Mouse (Mus musculus) hindbrain, embryonic 12.5 days (tissue): ENCODE measurements around the gene Slc36a3. TPM values are rescaled to one million over a fixed set of nuclear protein-coding genes. Genes with fewer than 3 reads are reported as not detected.

Source experiments
- ATAC-seq: fragments of 200-750 bp; cut with Nextera tagmentation; 2 replicates; pipeline ENCODE4 v1.8.0; 2017; ENCODE audit warnings: moderate TSS enrichment; ENCODE audit not compliant: low FRiP score
- H3K27ac ChIP-seq: fragments of 300-500 bp; sonication (generic); 2 replicates; pipeline ENCODE4 v1.5.1; 2016; ENCODE audit warnings: mild to moderate bottlenecking
- H3K27me3 ChIP-seq: fragments of 300-500 bp; sonication (generic); 2 replicates; pipeline ENCODE4 v1.6.1; 2016; ENCODE audit warnings: mild to moderate bottlenecking
- H3K36me3 ChIP-seq: fragments of 300-500 bp; sonication (generic); 2 replicates; pipeline ENCODE4 v1.6.1; 2016; ENCODE audit warnings: mild to moderate bottlenecking
- H3K4me1 ChIP-seq: fragments of 300-500 bp; sonication (generic); 2 replicates; pipeline ENCODE4 v1.6.1; 2016
- H3K4me2 ChIP-seq: fragments of 300-500 bp; sonication (generic); replicated peaks from 2 replicates; pipeline ENCODE4 v1.6.1; 2016; ENCODE audit warnings: mild to moderate bottlenecking
- H3K4me3 ChIP-seq: fragments of 300-500 bp; sonication (generic); 2 replicates; pipeline ENCODE4 v1.5.1; 2016; ENCODE audit warnings: mild to moderate bottlenecking
- H3K9ac ChIP-seq: fragments of 300-500 bp; sonication (generic); 2 replicates; pipeline ENCODE4 v1.6.1; 2016; ENCODE audit warnings: mild to moderate bottlenecking, moderate library complexity
- H3K9me3 ChIP-seq: fragments of 300-500 bp; sonication (generic); replicated peaks from 2 replicates; pipeline ENCODE4 v1.6.1; 2016; ENCODE audit warnings: mild to moderate bottlenecking
- WGBS: fragments of 180-500 bp; shearing (Covaris S2); methylation state at CpG from one replicate; pipeline ENCODE4 v1.1.7; 2016; 5-methylcytosine and 5-hydroxymethylcytosine counted together
- polyA plus RNA-seq: library from polyadenylated mRNA; unstranded; fragments of >200 nt; fragmentation: Nextera tagmentation; extraction: Ambion mirVana; gene quantifications from 2 replicates; pipeline ENCODE4 v1.2.1, GENCODE M21; 2016

Slc36a3 gene
- not detected in 2 replicates for polyA plus RNA-seq

DNA sequence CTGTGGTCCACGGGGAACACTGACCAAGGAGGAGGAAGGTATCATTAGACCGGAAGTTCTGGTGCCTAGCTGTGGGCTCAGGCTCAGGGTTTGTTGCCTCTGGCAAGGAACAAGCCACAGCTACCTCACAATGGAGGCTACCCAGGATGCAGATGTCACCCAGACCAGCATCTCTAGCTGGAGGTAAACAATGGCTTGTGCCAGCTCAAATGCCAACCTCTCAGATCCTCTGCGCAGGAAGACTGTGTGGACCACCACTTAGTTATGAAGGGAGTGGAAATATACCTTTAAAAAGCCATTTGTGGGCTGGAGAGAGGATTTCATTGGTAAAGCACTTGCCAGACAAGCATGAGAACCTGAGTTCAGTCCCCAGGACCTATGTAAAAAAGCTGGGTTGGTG lies at the start of gene Slc36a3:
Gene Slc36a3 (minus strand): TSS at position 101 of the 400 bp plus-strand sequence.
- ATAC-seq, result no peak
- no peak within 1 kb of the TSS for H3K27ac ChIP-seq
- H3K9me3 ChIP-seq, result no peaks in the 10 kb centered on the region
- H3K4me1 ChIP-seq, result no peaks in the 10 kb centered on the region
- no peak within 1 kb of the TSS for H3K4me2 ChIP-seq
- H3K27me3 ChIP-seq, result no peaks in the 10 kb centered on the region
- no peaks in the 10 kb centered on the region for H3K36me3 ChIP-seq
- 82% methylated on average over 3 of the region's 3 CpGs for WGBS
- H3K4me3 ChIP-seq, result no peak within 1 kb of the TSS
- H3K9ac ChIP-seq, result no peak within 1 kb of the TSS

DNA sequence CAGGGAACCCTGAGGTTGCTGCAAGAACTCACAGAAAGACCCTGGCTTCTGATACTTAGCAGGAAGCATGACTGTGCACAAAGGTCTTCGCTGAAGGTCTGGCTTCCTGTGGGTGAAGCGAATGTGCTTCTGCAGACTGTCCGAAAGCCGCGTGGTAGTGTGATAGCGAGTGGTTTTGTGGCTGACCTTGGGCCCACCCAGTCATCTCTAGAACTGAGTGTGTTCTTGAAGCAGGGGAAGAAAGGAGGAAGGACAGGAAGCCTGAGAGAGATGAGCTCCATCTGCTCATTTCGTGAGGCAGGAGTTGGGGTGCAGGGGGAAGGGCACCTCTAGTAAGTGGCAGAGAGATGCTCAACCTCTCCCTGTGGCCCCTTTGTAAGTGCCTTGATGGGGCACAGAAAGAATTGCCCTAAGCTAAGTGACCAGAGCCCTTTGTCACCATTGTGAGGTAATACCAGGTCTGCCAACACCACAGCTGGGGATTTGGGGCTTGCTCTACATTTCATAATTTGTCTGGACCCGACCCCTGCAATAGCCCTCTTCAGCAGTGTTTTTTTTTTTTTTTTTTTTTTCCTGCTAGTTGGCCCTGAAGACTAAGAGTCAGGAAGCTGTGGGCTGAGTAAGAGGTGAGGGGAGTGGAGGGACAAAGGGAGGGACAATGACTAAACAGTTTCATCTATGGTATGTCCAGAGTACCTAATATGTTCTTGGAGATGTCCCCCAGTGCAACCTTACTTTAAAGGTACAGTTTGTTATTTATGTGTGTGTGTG lies 46.4 kb upstream of the Slc36a3 start:
- no peak overlapping the region for H3K4me3 ChIP-seq
- ATAC-seq, result no peak
- H3K27ac ChIP-seq, result no peak overlapping the region
- no peaks in the 10 kb centered on the region for H3K9me3 ChIP-seq
- no peak overlapping the region for H3K4me2 ChIP-seq
- H3K9ac ChIP-seq, result no peak overlapping the region
- no peaks in the 10 kb centered on the region for H3K4me1 ChIP-seq
- H3K27me3 ChIP-seq, result no peaks in the 10 kb centered on the region
- WGBS, result 81% methylated on average over 8 of the region's 8 CpGs
- H3K36me3 ChIP-seq, result no peaks in the 10 kb centered on the region

DNA sequence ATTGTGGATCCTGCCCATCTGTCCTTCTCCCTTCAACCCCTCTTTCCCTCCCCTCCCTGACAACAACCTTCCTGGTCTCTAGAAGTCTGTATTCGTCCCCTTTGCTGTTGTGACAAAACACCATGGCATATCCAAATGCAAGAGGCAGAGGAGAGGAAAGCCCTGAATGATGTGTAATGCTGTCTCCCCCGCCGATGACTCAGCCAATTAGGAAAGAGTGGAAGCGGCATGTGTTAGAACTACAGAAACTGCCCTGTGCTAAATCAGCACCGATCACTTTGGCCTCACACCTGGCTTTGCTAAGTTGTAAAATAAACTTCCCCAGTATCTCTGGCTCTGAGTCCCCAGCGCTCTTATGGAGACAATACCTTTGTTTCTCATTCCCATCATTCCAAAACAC lies 45.6 kb upstream of the Slc36a3 start:
- no peak for ATAC-seq

DNA sequence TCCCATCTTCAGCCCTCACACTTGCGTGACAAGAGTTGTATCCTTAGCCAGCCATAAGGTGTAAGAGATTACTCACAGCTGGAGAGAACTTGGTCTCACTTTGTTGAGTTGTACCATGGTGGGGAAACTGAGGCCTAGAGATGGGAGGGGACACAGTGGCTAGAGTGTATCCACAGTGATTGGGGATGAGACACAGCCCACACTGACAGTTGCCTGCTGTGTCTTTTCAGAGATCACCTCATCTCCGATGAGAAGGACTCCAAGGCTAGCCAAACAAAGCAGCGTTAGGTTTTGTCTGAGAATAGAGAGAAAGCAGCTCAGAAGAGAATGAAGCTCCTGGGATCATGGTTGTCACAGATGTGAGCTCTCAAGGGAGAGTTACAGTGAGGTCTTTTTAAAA lies 38.7 kb upstream of the Slc36a3 start:
- Histone ChIP-seq H3K36me3 (no peaks in the 10 kb centered on the region), H3K4me2 (no peak overlapping the region), H3K9ac (no peak overlapping the region), H3K9me3 (no peaks in the 10 kb centered on the region), H3K27me3 (no peaks in the 10 kb centered on the region), H3K4me3 (no peak overlapping the region), H3K27ac (no peak overlapping the region), H3K4me1 (no peaks in the 10 kb centered on the region)
- ATAC-seq, result no peak
- WGBS, result 84% methylated on average over 3 of the region's 3 CpGs

More for the DNA sequence above, 45.6 kb upstream of the Slc36a3 start:
- Histone ChIP-seq H3K27me3 (no peaks in the 10 kb centered on the region), H3K4me1 (no peaks in the 10 kb centered on the region), H3K4me3 (no peak overlapping the region), H3K27ac (no peak overlapping the region), H3K9me3 (no peaks in the 10 kb centered on the region), H3K4me2 (no peak overlapping the region), H3K36me3 (no peaks in the 10 kb centered on the region), H3K9ac (no peak overlapping the region)
- WGBS, result 71% methylated on average over 6 of the region's 6 CpGs

DNA sequence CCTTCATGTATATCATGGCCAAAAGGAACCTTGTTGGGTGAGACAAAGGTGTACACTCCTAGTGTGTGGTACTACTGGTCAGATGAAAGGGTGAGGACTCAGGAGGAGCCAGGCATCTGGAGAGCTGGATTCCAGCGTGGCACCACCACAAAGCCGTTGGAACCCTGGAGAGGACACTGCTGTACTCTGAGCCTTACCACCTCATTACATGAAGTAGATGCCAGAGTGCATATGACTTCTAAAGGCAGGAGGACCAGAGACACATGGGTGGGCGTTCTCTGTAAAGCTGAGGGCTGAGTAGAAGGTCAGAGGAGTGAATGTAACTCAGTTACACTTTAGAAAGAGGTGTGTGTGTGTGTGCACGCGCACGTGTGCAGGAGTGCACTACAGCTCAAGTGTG lies 36.3 kb upstream of the Slc36a3 start:
- H3K27me3 ChIP-seq, result no peaks in the 10 kb centered on the region
- H3K9ac ChIP-seq, result no peak overlapping the region
- WGBS, result 82% methylated on average over 6 of the region's 6 CpGs
- no peaks in the 10 kb centered on the region for H3K9me3 ChIP-seq
- 0 out of 2 replicates have a peak, but pooled peaks cover 3% of the 10 kb centered on the region for H3K4me1 ChIP-seq
- no peak overlapping the region for H3K4me3 ChIP-seq
- ATAC-seq, result no peak
- no peaks in the 10 kb centered on the region for H3K36me3 ChIP-seq
- H3K4me2 ChIP-seq, result no peak overlapping the region
- no peak overlapping the region for H3K27ac ChIP-seq

DNA sequence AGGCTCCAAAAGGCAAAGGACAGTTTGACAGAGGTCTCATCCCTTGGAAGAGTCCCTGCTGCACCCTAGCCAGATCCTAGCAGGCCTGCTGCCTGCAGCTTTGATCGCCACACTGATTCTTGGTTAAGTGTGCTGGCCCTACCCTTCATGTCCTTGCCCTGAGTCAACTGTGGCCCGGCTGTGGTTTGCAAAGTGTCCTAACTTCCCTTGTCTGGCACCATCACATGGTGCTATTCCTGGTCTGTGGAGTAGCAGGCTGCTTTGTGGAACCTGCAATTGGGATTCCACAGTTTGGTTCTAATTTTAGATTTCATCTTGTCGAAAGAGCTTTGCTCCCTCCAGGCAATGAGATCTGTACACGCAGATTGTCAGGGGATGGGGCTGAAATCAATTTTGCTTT lies 35.8 kb upstream of the Slc36a3 start:
- WGBS, result 91% methylated on average over 4 of the region's 4 CpGs
- no peaks in the 10 kb centered on the region for H3K27me3 ChIP-seq
- H3K9ac ChIP-seq, result no peak overlapping the region
- 0 out of 2 replicates have a peak, but pooled peaks cover 3% of the 10 kb centered on the region for H3K4me1 ChIP-seq
- no peak overlapping the region for H3K4me3 ChIP-seq
- no peaks in the 10 kb centered on the region for H3K9me3 ChIP-seq
- no peak for ATAC-seq
- H3K27ac ChIP-seq, result no peak overlapping the region
- H3K36me3 ChIP-seq, result no peaks in the 10 kb centered on the region
- no peak overlapping the region for H3K4me2 ChIP-seq

DNA sequence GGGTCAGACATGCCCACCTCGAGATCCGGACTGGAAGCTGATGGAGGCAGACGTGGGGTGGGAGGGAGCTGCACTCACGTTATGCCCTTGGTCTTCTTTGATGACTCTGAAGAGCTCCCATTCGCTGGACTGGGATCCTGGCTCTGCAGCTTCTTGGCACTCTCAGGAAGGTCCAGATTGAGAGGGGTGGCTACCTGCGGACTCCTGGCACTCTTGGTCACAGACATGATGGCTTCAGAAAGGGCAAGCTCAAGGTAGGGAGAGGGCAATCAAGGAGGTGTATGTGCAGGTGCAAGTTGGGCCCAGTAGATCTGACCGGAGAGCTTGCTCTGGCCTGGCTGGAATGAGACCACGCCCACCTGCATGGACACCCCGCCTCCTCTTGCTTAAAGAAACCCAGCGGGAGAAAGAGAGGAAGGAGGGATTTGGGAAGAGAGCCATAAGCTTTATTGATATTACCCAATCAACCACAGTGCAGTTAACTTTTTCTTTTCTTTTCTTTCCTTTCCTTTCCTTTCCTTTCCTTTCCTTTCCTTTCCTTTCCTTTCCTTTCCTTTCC lies 33.3 kb upstream of the Slc36a3 start, which contains the start of gene Slc36a2:
Gene Slc36a2 (minus strand): TSS at position 345 of the 559 bp plus-strand sequence.
- no peak for ATAC-seq

DNA sequence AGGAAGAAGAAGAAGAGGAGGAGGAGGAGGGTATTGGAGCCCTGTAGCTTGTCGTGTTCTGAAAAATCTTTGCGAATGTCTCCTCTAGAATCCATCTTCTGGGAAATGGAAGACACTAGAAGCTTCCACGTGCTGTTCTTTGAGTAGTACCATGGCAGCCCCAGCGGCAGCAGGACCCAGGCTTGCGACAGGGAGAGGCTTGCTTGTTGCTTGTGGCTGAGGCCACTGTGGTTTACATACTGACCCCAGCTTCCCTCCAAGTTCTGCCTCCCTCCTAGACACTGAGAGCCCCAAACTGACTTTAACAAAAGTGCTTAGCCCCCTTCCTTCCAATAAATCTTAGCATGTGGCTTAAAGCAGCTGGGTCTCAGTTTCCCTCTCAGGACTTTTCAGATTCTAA lies 32.7 kb upstream of the Slc36a3 start:
- Histone ChIP-seq H3K27me3 (no peaks in the 10 kb centered on the region), H3K27ac (no peak overlapping the region), H3K4me2 (no peak overlapping the region), H3K36me3 (no peaks in the 10 kb centered on the region), H3K4me1 (0 out of 2 replicates have a peak, but pooled peaks cover 3% of the 10 kb centered on the region), H3K4me3 (no peak overlapping the region), H3K9me3 (no peaks in the 10 kb centered on the region), H3K9ac (no peak overlapping the region)
- no peak for ATAC-seq
- WGBS, result 79% methylated on average over 5 of the region's 5 CpGs

More for the DNA sequence above, 33.3 kb upstream of the Slc36a3 start, which contains the start of gene Slc36a2:
- no peak within 1 kb of the TSS for H3K9ac ChIP-seq
- no peaks in the 10 kb centered on the region for H3K9me3 ChIP-seq
- no peak within 1 kb of the TSS for H3K4me3 ChIP-seq
- 24% methylated on average over 10 of the region's 10 CpGs for WGBS
- H3K4me2 ChIP-seq, result no peak within 1 kb of the TSS
- H3K27me3 ChIP-seq, result no peaks in the 10 kb centered on the region
- H3K4me1 ChIP-seq, result 0 out of 2 replicates have a peak, but pooled peaks cover 3% of the 10 kb centered on the region
- no peaks in the 10 kb centered on the region for H3K36me3 ChIP-seq
- no peak within 1 kb of the TSS for H3K27ac ChIP-seq

DNA sequence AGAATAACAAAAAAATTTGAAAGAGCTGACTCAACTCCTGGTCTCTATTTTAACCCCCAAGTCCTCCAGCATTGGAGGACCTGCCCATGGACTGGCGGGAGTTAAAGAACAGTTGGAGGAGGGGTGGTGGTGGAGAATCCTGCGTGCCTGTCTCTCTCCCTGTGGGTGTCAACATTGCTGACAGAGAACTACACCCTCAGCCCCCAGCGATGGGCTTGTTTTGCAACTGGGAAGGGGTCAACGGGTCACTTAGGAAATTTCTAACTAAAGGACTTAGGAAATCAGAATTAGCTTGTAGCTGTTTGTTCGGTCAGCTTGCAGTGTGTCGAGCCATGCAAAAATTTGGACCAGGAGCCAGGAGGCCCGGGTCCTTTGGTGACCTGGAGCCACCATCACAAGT lies 31.6 kb upstream of the Slc36a3 start:
- Histone ChIP-seq H3K4me3 (no peak overlapping the region), H3K4me1 (0 out of 2 replicates have a peak, but pooled peaks cover 3% of the 10 kb centered on the region), H3K9ac (no peak overlapping the region), H3K4me2 (no peak overlapping the region), H3K36me3 (no peaks in the 10 kb centered on the region), H3K9me3 (no peaks in the 10 kb centered on the region), H3K27ac (no peak overlapping the region), H3K27me3 (no peaks in the 10 kb centered on the region)
- 51% methylated on average over 7 of the region's 7 CpGs for WGBS
- no peak for ATAC-seq

DNA sequence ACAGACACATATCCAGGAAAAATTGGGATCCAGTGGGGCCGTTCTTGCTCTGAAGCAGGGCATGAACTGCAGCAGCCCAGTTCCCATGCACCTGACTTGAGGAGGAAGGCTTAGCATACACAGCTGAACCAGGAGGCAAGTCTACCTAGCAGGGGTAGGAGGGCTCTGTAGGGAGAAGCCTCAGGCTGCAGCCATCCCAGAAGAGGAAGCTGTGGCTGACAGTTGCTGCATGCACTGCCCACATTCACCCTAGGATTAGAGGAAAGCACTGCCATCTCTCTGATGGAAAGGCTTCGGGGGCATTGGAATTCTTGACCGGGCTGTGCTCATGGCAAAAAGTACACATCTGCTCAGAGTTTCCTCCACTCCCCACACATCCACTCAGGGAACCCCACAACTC lies 28.3 kb upstream of the Slc36a3 start:
- 97% methylated on average over 3 of the region's 3 CpGs for WGBS
- H3K27me3 ChIP-seq, result no peaks in the 10 kb centered on the region
- H3K9ac ChIP-seq, result no peak overlapping the region
- H3K27ac ChIP-seq, result no peak overlapping the region
- H3K9me3 ChIP-seq, result no peaks in the 10 kb centered on the region
- H3K4me1 ChIP-seq, result 0 out of 2 replicates have a peak, but pooled peaks cover 3% of the 10 kb centered on the region
- no peaks in the 10 kb centered on the region for H3K36me3 ChIP-seq
- no peak overlapping the region for H3K4me3 ChIP-seq
- H3K4me2 ChIP-seq, result no peak overlapping the region
- ATAC-seq, result no peak

DNA sequence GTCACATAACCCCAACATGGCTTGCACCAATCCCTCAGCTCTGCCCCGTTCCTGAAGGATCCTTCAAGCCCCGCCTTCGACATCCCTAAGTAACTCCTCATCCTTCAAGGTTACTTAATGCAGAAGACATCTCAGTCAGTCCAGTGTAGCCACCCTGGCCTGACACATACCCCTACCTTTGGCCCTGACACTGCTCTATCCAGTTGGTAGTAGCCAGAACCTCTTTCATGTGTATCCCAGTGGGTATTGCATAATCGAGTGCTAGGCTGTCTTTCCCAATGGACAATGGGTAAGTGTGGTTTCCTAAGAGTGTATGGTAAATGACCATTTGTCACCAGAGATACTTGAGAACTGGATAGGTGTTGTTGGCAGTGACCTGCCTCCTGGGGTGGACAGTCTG lies 27.3 kb upstream of the Slc36a3 start:
- Histone ChIP-seq H3K9me3 (no peaks in the 10 kb centered on the region), H3K27ac (no peak overlapping the region), H3K9ac (no peak overlapping the region), H3K27me3 (no peaks in the 10 kb centered on the region), H3K36me3 (no peaks in the 10 kb centered on the region), H3K4me2 (no peak overlapping the region), H3K4me3 (no peak overlapping the region), H3K4me1 (0 out of 2 replicates have a peak, but pooled peaks cover 3% of the 10 kb centered on the region)
- ATAC-seq, result no peak
- WGBS, result 88% methylated on average over 4 of the region's 4 CpGs

DNA sequence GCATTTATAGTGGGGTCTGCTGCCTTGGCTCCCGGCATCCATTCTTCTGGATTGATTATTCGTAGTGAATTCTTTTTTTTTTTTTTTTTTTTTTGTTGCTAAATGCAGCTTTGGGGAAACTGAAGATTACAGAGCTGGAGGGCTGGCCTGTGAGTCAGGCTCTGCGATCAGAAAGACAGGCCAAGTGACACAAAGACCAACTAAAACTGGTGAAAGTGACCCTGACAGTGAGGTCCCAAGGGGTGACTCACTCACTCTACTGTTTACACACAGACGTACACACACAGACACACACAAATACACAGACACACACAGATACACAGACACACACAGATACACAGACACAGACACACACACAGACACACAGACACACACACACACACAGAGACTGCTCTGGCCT lies 19.0 kb upstream of the Slc36a3 start:
- Histone ChIP-seq H3K27ac (no peak overlapping the region), H3K36me3 (no peaks in the 10 kb centered on the region), H3K4me2 (no peak overlapping the region), H3K9ac (no peak overlapping the region), H3K4me1 (no peaks in the 10 kb centered on the region), H3K27me3 (no peaks in the 10 kb centered on the region; the same call in 1 of the 2 replicates), H3K9me3 (no peaks in the 10 kb centered on the region), H3K4me3 (no peak overlapping the region)
- 88% methylated on average over 4 of the region's 4 CpGs for WGBS
- ATAC-seq, result no peak
